Mouse (Mus musculus) megakaryocyte, embryonic 14.5 days (primary cell): ENCODE results near the gene Cyb5b.

Experiments used
- FLI1 ChIP-seq: IDR thresholded peaks from 2 replicates; pipeline ENCODE4 v1.6.1; 2012; ENCODE audit warnings: low read length, inconsistent platforms, mixed read lengths
- GATA1 ChIP-seq: IDR thresholded peaks from 3 replicates; pipeline ENCODE4 v1.6.1; 2012; ENCODE audit warnings: mixed read lengths, low read length, inconsistent platforms, borderline replicate concordance

DNA sequence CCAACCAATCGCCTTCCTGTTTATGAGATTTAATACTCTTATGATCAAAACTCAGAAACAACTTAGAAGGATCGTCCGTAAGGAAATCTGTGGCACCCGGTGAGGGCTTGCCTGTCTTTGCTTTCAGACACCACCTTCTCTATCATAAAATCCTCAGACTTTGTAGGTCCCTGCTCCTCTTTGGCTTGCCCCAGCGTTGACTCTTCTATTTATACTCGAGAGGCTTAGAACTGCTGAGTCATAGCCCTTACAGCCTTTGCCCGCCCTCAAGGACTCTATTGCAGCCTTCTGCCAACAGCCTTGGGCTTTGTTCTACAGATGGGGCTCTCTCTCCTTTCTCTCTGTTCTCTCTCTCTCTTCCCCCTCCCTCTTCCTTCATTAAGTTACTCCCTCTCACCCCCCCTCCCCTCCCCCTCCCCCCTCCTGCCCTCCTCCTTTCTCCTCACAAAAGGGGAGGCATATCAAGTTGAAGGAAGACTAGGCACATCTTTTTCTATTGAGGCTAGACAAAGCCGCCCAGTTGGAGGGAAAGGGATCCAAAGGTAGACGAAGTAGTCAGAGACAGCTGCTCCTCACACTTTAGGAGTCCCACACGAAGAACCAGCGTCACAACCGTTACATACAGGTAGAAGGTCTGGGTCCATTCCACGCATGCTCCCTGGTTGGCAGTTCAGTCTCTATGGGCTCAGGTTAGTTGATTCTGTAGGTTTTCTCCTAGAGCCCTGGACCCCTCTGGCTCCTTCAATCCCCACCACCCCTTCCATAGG, 10.6 kb upstream of the Cyb5b start:
- TF ChIP-seq GATA1, result no peak
- no peak for TF ChIP-seq FLI1
